ENCODE assay signal across 8 mouse cellular contexts in genomic region chr9:74953959-74954279, GRCm38 (mm10). TPM values are rescaled to one million over a fixed set of nuclear protein-coding genes. Genes with fewer than 3 reads are reported as not detected.
DNase-seq lines count a peak whose midpoint lies in the region; ATAC-seq and TF ChIP-seq lines count a peak whose summit lies in the region.

No protein-coding gene starts in this region.

- H3K36me3 ChIP-seq in heart, embryonic 11.5 days (ENCODE audit: control insufficient read depth, insufficient read depth, low read length): no peaks in the 10 kb centered on the region
- peaks cover 2 to 18% of the 10 kb centered on the region in 2 experiments for H3K36me3 ChIP-seq in CH12.LX (replicated peaks in 1 of 2; ENCODE audit: control insufficient read depth in 1 of 2, insufficient read depth in 1 of 2, low read length in 1 of 2)
- 0 out of 2 replicates have a peak, but pooled peaks cover 3% of the 10 kb centered on the region for H3K36me3 ChIP-seq in forebrain, embryonic 14.5 days (ENCODE audit: control insufficient read depth, insufficient read depth, low read length)
- no peaks in the 10 kb centered on the region for H3K36me3 ChIP-seq in liver, embryonic 14.5 days (replicated peaks; ENCODE audit: control insufficient read depth, insufficient read depth, low read depth)

- no peak for TF ChIP-seq RAD21 in CH12.LX (IDR thresholded peaks at IDR 0.05; ENCODE audit: low read depth, low read length)

- intact Hi-C loops in left cerebral cortex, postnatal 4 days (cut with DNase I): no loop called here

- no peak for ATAC-seq in heart, embryonic 11.5 days (replicated peaks; ENCODE audit: insufficient number of reproducible peaks, low FRiP score, low TSS enrichment)
- no peak for ATAC-seq in forebrain, embryonic 14.5 days
- ATAC-seq in liver, embryonic 14.5 days (ENCODE audit: insufficient read depth): no peak

- TF ChIP-seq POLR2A in CH12.LX (IDR thresholded peaks at IDR 0.05; ENCODE audit: low read depth, low read length): no peak

- peak overlapping the region; percentile 86 for H3K4me2 ChIP-seq in heart, embryonic 11.5 days
- H3K4me2 ChIP-seq in CH12.LX (ENCODE audit: insufficient read depth, low read depth, poor library complexity, severe bottlenecking): peak overlapping the region; percentile 98
- H3K4me2 ChIP-seq in forebrain, embryonic 14.5 days (ENCODE audit: low read length): peak overlapping the region; percentile 87
- peak overlapping the region; percentile 85 for H3K4me2 ChIP-seq in liver, embryonic 14.5 days (ENCODE audit: low read depth)

- WGBS in heart, embryonic 11.5 days (ENCODE audit: insufficient replicate concordance): 51% methylated on average over 2 of the region's 2 CpGs
- 55% methylated on average over 2 of the region's 2 CpGs for WGBS in forebrain, embryonic 14.5 days
- WGBS in liver, embryonic 14.5 days (ENCODE audit: insufficient replicate concordance): 57% methylated on average over 2 of the region's 2 CpGs

- TF ChIP-seq EP300 in CH12.LX (IDR thresholded peaks at IDR 0.05; ENCODE audit: low read length): no peak
- TF ChIP-seq EP300 in liver, embryonic 14.5 days (IDR thresholded peaks at IDR 0.05; ENCODE audit: low read depth): no peak

- no peak for DNase-seq in heart, adult 11 months
- DNase-seq in CH12.LX (ENCODE audit: extremely low read depth): no peak
- no peak for DNase-seq in forebrain, embryonic 14.5 days (ENCODE audit: low spot score)
- DNase-seq in liver, embryonic 14.5 days (ENCODE audit: low read depth in 3 of 3, low spot score in 3 of 3): no peak
- no peak for DNase-seq in right cerebral cortex, adult 18-20 months
- no peak for DNase-seq in left cerebral cortex, postnatal 4 days
- no peak for DNase-seq in adrenal gland, adult 18-20 months (ENCODE audit: low spot score in 2 of 2)

- no peak overlapping the region for H3K27ac ChIP-seq in heart, embryonic 11.5 days (ENCODE audit: low read depth, low read length)
- H3K27ac ChIP-seq in CH12.LX (ENCODE audit: insufficient read depth, low read depth): peak overlapping the region; percentile 26
- H3K27ac ChIP-seq in forebrain, embryonic 14.5 days (ENCODE audit: low read depth, low read length): no peak overlapping the region
- H3K27ac ChIP-seq in liver, embryonic 14.5 days: no peak overlapping the region

- no peaks in the 10 kb centered on the region for H3K27me3 ChIP-seq in heart, embryonic 11.5 days (ENCODE audit: control insufficient read depth, insufficient read depth, low read length)
- no peaks in the 10 kb centered on the region for H3K27me3 ChIP-seq in CH12.LX (replicated peaks)
- no peaks in the 10 kb centered on the region for H3K27me3 ChIP-seq in forebrain, embryonic 14.5 days (replicated peaks; ENCODE audit: control insufficient read depth, insufficient read depth, low read length)
- H3K27me3 ChIP-seq in liver, embryonic 14.5 days (ENCODE audit: control insufficient read depth, insufficient read depth, low read length): no peaks in the 10 kb centered on the region

- in situ Hi-C loops in CH12.LX (cut with MboI; ENCODE audit: low pct_ligation_motif_present, low pct_unique_long_range_greater_than_20kb, low sequenced_read_pairs): loop anchor here (5.0 kb wide), 1 partner anchor 47 kb away; no protein-coding TSS in a partner anchor

- dilution Hi-C loops in CH12.LX (cut with MboI; ENCODE audit: extremely low pct_ligation_motif_present, extremely low pct_unique_long_range_greater_than_20kb, low sequenced_read_pairs): no loop called here

- H3K79me2 ChIP-seq in CH12.LX (replicated peaks; ENCODE audit: control insufficient read depth, extremely low read depth, insufficient read depth, poor library complexity, severe bottlenecking): peaks cover 8% of the 10 kb centered on the region

- no peak for TF ChIP-seq CTCF in CH12.LX (conservative IDR thresholded peaks at IDR 0.05 in 1 of 2, IDR thresholded peaks at IDR 0.05 in 1 of 2; ENCODE audit: low read depth in 2 of 2, low read length in 2 of 2)
- no peak for TF ChIP-seq CTCF in liver, embryonic 14.5 days (IDR thresholded peaks at IDR 0.05; ENCODE audit: low read depth)

- peaks cover 7% of the 10 kb centered on the region; the same call in 1 of the 2 replicates for H3K4me1 ChIP-seq in heart, embryonic 11.5 days (ENCODE audit: control insufficient read depth, insufficient read depth, low read length)
- peaks cover 8 to 28% of the 10 kb centered on the region in 2 experiments; a peak in 3 of 4 replicates for H3K4me1 ChIP-seq in CH12.LX (ENCODE audit: control insufficient read depth in 1 of 2, insufficient read depth in 2 of 2)
- H3K4me1 ChIP-seq in forebrain, embryonic 14.5 days (ENCODE audit: control insufficient read depth, insufficient read depth, low read length): 0 out of 2 replicates have a peak, but pooled peaks cover 2% of the 10 kb centered on the region
- H3K4me1 ChIP-seq in liver, embryonic 14.5 days (replicated peaks; ENCODE audit: control insufficient read depth in 2 of 2, insufficient read depth in 2 of 2, low read length in 1 of 2): peaks cover 0 to 7% of the 10 kb centered on the region in 2 experiments; a peak in 2 of 4 replicates

- H3K9me3 ChIP-seq in heart, embryonic 11.5 days (replicated peaks; ENCODE audit: control insufficient read depth, low read length): no peaks in the 10 kb centered on the region
- peaks cover 3% of the 10 kb centered on the region for H3K9me3 ChIP-seq in CH12.LX (replicated peaks; ENCODE audit: low read length)
- no peaks in the 10 kb centered on the region for H3K9me3 ChIP-seq in forebrain, embryonic 14.5 days (replicated peaks; ENCODE audit: control insufficient read depth, low read length)
- H3K9me3 ChIP-seq in liver, embryonic 14.5 days (ENCODE audit: control insufficient read depth, low read length): no peaks in the 10 kb centered on the region

- H3K4me3 ChIP-seq in heart, embryonic 11.5 days (ENCODE audit: low read depth, low read length): peak overlapping the region; percentile 88
- H3K4me3 ChIP-seq in CH12.LX (replicated peaks in 1 of 3; ENCODE audit: low read depth in 2 of 3, low read length in 2 of 3, poor library complexity in 1 of 3): peak overlapping the region; percentile 87 to 93 (median 88)
- peak overlapping the region; percentile 87 for H3K4me3 ChIP-seq in forebrain, embryonic 14.5 days (ENCODE audit: low read depth, low read length)
- peak overlapping the region; percentile 53 to 62; a peak in 1 of 4 replicates for H3K4me3 ChIP-seq in liver, embryonic 14.5 days (ENCODE audit: insufficient read depth in 1 of 2, low read depth in 2 of 2, low read length in 2 of 2)

- peak overlapping the region; percentile 85 for H3K9ac ChIP-seq in heart, embryonic 11.5 days (ENCODE audit: low read depth, low read length)
- peak overlapping the region; percentile 81 for H3K9ac ChIP-seq in CH12.LX (ENCODE audit: insufficient read depth, low read depth)
- peak overlapping the region; percentile 90 for H3K9ac ChIP-seq in forebrain, embryonic 14.5 days (ENCODE audit: low read length)
- no peak overlapping the region for H3K9ac ChIP-seq in liver, embryonic 14.5 days (replicated peaks)

TF ChIP-seq in CH12.LX, 34 proteins besides CTCF, POLR2A, EP300 and RAD21:
- no peak for TF ChIP-seq MAFK (IDR thresholded peaks at IDR 0.05; ENCODE audit: insufficient replicate concordance, low read length)
- TF ChIP-seq MAX (IDR thresholded peaks at IDR 0.05; ENCODE audit: low read length): no peak
- no peak for TF ChIP-seq SIN3A (IDR thresholded peaks at IDR 0.05; ENCODE audit: low read length)
- TF ChIP-seq TCF12 (IDR thresholded peaks at IDR 0.05; ENCODE audit: low read depth, low read length): no peak
- no peak for TF ChIP-seq USF2 (conservative IDR thresholded peaks at IDR 0.05; ENCODE audit: low read depth, low read length)
- TF ChIP-seq ZNF384 (IDR thresholded peaks at IDR 0.05; ENCODE audit: low read depth, low read length): no peak
- TF ChIP-seq POLR2AphosphoS2 (IDR thresholded peaks at IDR 0.05; ENCODE audit: low read depth, low read length): no peak
- TF ChIP-seq KAT2A (IDR thresholded peaks at IDR 0.05; ENCODE audit: insufficient replicate concordance, low read length): no peak
- TF ChIP-seq MEF2A (IDR thresholded peaks at IDR 0.05; ENCODE audit: borderline replicate concordance, low read depth, low read length): no peak
- TF ChIP-seq IRF4 (IDR thresholded peaks at IDR 0.05; ENCODE audit: low read depth, low read length): no peak
- no peak for TF ChIP-seq BHLHE40 (IDR thresholded peaks at IDR 0.05; ENCODE audit: low read depth, low read length)
- TF ChIP-seq JUND (conservative IDR thresholded peaks at IDR 0.05; ENCODE audit: low read depth, low read length): no peak
- TF ChIP-seq GABPA (IDR thresholded peaks at IDR 0.05; ENCODE audit: insufficient replicate concordance, low read depth, low read length): no peak
- TF ChIP-seq NELFE (IDR thresholded peaks at IDR 0.05; ENCODE audit: low read depth, low read length): no peak
- TF ChIP-seq ZMIZ1 (IDR thresholded peaks at IDR 0.05; ENCODE audit: low read depth, low read length): no peak

RNA-seq across cellular contexts. Expression of gene Fam214a, which starts 1.2 kb away (rescaled TPM):
- 9.7 and 9.9 TPM in 2 replicates for polyA plus RNA-seq in heart, embryonic 11.5 days (2014; fragmentation: Nextera tagmentation; extraction: Ambion mirVana)
- total RNA-seq in CH12.LX (2012; rRNA removed) (8.3 and 8.6 TPM in 2 replicates), CH12.LX (2014; rRNA removed) (4.6 and 6.2 TPM in 2 replicates)
- polyA plus RNA-seq in CH12.LX (2012; ENCODE audit: insufficient read length, low read depth): 7.0 and 7.7 TPM in 2 replicates
- polyA plus RNA-seq in forebrain, embryonic 14.5 days (2014; fragmentation: Nextera tagmentation; extraction: Ambion mirVana): 29.0 and 30.6 TPM in 2 replicates
- 0.78 TPM in 2 replicates for polyA plus RNA-seq in liver, embryonic 14.5 days (2012; rRNA removed)
- polyA plus RNA-seq in liver, embryonic 14.5 days (2014; fragmentation: Nextera tagmentation; extraction: Ambion mirVana): 1.5 TPM in 2 replicates
- total RNA-seq in left cerebral cortex, postnatal 4 days (2021): 10 to 100 TPM; 25.7 to 28.8 TPM
- total RNA-seq in adrenal gland, adult 18-20 months (2021): 10 to 100 TPM; 65.1 to 78.0 TPM
